Mouse (Mus musculus) cerebellum, postnatal 14 days (tissue): ENCODE data around the gene Tspan7.

Experiments used
- DNase-seq, 2 experiments: peaks; one replicate each; pipeline ENCODE4 v3.0.0; 2021; ENCODE audit warnings: mixed read lengths in 2 of 2

Tspan7 gene

DNA sequence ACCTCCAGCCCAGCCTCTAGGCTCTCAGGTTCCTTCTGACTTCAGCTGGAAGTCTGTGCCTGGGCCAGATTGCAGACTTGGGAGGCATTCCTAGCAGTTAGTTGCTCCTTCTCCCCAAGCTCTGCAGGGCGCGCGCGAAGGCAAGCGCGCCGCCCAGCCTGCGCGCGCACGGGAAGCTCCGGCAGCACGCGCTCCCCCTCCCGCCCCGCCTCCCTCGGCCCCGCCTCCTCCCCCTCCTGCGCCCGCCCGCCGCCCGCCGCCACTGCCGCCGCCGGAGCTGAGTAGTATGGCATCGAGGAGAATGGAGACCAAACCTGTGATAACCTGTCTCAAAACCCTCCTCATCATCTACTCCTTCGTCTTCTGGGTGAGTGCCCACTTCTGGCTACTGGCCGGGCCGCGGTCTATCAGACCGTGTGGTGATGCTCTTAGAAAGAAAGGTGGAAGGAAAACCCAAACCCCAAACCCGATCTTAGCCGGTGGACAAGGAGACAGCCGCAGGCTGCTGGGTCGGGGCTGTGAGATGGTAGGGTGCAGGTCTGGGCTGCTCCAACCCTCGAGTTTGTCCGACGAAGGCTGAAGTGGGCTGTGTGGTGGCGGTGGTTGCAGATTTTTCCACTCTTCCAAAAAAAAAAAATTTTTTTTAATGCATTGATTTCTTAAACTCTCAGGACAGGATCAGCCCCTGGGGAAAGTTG lies at the start of gene Tspan7:
TSS of gene Tspan7 (plus strand) at position 287 of the 698 bp plus-strand sequence.
- peak; percentile 80 to 82 for DNase-seq

DNA sequence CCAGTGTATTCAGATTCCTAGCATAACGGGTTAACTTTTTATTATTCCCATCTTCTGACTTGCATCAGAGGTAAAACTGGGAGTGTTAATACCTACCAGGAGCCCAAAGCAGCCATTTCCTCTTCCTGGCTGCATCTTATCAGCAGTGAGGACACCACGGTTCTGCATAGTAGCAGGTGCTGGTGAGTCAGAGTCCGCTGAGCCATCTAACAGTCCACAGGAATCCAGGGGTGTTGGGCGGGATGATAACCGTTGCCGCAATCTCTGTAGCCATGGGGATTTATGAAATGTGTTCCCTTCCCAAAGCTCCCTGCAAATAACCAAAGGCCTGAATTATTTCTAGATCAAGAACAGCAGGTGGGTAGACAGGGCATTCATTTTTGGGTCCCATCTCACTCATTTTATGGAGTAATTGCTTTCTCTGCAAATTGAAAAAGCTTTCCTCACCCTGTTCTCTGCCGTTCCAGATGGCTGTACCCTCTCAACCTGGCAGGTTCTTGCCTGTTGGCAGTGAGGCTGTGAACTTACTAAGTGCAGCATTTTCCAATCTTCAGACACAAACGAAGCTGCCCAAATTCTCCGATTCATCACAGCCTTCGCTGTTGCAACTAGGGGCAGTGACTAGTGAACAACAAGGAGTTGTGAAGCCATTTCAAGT lies 35.5 kb upstream of the Tspan7 start:
- DNase-seq = peak; percentile 63 to 76

GRCm38 (mm10) chrX:10450143-10451060 lies 34.6 kb upstream of the Tspan7 start:
- DNase-seq = peak; percentile 55 to 68

DNA sequence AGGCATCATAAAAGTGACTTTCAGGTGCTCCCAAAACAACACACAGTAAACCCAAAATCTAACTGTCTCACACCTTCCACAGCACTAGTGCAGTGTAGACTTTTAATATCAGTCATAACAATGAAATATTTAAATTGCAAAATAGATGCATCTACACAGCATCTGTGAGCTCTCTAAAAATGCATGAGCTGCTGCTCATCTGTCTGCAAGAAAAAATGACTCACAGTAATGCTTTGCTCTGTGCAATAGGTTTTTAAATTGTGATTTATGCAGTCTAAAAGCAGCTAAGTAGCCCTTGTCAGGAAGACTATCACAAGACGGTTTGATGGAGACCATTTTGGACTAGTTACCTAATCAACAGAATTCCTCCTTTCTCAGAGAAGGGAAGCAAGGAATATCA lies 31.2 kb upstream of the Tspan7 start:
- no peak for DNase-seq

- peak in 1 of 2 experiments; percentile 29 for DNase-seq
These were observed 27.7 kb upstream of the Tspan7 start for GRCm38 (mm10) chrX:10457256-10457655.

GRCm38 (mm10) chrX:10477088-10477487 lies 7.9 kb upstream of the Tspan7 start:
- no peak for DNase-seq

DNA sequence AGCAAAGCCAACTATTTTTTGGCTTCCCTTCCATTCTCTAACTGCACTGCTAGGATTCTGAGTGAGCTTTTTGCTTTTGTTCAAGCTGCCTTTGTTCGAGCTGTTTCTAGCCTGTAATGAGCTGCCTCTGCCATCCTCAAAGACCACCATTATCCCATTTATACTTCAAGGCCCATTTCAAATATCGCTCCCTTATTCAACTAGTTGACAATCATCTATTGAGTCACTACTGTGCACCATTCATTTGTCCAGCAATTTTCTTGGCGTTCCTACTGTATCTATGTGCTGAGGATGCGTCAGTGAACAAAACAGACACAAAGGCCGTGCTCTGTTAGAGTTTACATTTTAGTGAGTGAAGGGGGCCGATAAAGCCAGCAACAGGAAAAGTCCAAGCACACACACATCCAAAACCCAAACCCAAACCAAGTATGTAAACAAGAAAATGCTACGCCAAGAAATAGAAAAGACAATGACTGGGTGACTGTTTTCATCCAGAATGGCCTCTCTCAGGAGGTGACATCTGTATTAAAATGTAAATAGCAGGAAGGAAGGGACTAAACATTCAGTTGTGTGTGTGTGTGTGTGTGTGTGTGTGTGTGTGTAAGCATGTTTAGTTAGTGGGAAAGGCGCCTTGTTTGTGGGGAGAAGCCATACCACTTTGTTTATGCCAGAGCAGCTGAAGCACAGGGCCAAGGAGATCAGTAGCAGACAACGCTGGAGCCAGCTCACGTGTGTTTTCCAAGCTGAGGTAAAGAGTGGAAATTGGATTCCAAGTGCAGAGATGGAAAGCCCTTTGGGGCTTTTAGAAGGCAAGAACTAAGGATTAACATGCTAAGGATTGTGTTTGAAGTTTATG lies 5.7 kb upstream of the Tspan7 start:
- DNase-seq = no peak

DNA sequence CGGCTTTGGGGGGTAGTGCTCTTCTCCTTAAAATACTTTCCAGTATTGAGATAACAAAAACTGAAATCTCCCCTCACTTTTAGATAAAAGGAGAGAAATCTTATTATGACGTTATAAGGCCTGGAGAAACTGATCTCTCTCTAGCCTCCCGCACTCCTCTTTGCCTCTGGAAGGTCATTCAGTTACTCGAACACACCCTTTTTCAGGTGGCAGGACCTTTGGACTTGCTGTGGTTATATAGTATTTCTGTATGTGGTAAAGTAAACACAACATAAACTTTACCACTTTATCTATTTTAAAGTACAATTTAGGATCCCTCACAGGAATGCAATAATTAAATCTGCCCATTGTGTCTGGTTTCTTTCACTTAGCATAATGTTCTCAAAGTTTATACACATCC lies 5.0 kb upstream of the Tspan7 start:
- no peak for DNase-seq

GRCm38 (mm10) chrX:10485664-10486211 lies 780 bp downstream of the Tspan7 start:
- peak; percentile 75 to 82 for DNase-seq

GRCm38 (mm10) chrX:10498580-10498979 lies 13.6 kb downstream of the Tspan7 start:
- no peak for DNase-seq

DNA sequence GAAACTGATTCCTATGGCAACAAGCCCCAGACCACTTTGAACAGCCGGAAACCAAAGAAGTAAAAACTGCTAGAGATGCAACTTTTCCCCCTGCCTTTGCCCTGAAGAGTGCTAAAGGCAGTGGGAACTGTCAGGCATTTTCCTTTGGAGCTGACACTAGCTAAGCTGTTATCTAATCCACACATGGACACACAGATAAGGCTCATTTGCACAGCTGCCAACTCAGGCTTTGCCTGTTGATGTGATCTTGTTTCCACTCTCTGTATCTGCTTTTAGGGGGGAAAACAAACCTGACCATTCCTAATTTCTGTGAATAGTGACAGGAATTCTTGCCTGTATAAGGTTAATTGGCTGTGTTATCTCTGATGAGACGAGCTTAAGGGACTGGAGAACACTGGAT lies 17.7 kb downstream of the Tspan7 start:
- no peak for DNase-seq

DNA sequence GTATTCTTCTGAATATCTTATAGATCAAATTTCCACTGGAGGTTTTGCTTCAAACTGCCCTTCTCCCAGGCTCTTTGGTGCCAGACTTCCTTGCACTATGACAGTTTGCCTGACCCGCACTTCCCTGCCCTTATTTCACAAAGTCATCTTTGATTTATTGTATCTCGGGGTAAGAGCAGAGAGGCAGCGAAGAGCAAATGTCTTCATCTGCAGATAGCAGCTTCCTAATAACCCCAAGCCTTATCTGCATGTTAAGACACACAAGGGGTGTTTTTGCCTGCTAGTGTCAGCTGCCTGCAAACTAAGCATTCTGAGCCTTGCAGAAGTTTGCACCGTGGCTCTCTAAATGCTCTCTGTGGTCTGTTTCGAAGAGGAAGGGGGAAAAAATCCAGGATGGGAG lies 29.5 kb downstream of the Tspan7 start:
- no peak for DNase-seq

DNA sequence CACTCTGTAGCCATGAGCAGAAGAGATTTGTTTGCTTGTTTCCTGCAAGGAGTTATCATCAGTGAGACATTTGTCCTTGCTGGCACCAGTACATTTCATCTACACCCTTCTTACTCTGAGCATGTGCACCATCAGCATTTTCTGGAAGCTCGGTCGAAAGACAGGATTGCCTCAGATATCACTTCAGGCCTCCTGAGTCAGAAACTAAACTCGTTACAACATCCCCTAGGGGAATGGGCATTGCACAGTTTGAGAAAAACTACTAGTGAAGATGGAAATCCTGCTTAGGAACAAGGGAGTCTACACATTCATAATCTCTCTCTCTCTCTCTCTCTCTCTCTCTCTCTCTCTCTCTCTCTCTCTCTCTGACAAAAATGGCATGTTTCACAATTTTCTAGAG lies 30.0 kb downstream of the Tspan7 start:
- no peak for DNase-seq

GRCm38 (mm10) chrX:10516448-10516847 lies 31.5 kb downstream of the Tspan7 start:
- no peak for DNase-seq

DNA sequence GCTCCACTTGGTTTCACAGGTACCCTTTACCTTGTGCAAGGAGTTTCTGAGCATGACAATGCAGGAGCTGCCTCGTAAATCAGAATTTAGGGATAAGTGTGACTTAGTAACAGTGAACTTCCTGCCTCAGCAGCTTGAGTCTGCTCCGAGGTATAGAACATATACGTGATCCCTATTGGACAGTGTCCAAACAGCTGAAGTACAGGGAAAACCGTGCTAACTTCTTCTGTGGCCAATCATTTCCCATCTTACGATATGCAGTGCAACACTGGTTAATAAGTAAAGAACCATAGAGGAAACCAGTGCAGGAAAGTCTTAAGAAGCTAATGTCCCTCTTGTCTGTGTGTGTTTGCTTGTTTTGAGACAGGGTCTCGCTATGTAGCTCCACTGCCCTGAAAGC lies 32.0 kb downstream of the Tspan7 start:
- DNase-seq = no peak

DNA sequence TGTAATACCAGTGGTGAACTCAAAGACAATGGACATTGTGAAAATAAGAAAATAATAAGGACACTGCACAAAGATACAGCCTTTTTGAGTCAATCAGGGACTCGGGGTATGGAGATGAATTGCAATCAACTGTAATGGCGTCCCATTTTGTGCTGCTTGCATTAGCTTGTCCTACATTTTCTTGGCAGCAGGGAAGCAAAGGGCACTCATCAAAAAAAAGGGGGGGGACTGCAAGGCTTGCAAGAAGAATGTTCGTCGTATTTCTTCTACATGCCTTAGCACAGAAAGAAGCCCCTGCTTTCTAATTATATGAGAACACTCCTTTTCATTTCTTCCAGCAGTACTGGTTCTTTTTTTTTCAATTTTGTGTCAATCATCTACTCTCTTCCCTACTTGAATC lies 32.8 kb downstream of the Tspan7 start:
- DNase-seq = no peak

- DNase-seq = no peak
These were observed 33.6 kb downstream of the Tspan7 start for GRCm38 (mm10) chrX:10518510-10518909.

DNA sequence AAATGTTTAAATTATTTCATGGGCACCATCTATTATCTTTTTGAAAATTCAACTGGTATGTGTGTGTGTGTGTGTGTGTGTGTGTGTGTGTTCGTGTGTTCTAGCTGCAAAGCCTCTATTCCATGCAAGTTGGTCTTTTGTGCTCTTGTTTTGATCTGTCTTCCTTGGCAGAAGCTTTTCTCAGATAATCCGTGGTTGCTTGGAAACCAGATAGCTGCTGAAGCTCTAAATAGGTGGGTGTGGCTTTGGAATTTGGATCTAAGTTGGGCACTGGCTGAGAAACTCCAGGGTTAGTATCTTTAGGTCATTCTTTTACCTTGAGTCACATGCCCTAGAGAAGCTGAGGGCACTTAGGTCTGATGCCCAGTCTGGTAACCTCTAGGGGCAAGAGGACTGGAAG lies 50.5 kb downstream of the Tspan7 start:
- DNase-seq = no peak

- DNase-seq = no peak
These were observed 54.1 kb downstream of the Tspan7 start for GRCm38 (mm10) chrX:10539009-10539408.

DNA sequence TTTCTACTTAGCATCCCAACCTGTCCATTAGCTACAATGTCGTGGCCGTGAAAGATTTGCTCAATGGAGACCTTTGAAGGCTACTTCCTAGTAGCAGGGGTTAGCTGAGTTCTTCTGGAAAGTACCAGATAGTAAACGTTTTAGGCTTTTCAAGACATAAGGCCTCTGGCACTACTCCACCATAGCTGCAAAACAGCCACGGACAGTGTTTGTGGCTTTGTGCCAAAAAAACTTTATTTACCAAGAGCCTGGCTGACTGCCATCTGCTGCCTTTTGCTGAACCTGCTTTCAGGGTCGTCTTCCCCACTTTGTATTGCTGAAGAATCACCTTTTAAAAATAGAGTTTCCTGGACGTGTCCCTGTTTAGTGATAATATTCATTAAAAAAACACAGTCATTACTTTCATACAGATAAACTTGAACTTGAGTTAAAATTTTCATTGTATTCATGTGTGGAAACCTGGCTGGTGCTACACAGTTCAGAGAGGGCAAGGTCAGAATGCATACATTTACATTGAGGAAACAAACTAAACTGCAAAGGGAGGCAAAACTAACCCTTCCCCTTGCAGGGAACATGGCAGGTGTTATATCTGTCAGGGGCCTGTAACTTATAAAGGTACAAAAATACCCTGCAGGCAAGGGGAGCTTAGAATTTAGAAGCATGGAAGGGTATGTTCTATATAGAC lies 54.7 kb downstream of the Tspan7 start:
- DNase-seq = peak in 1 of 2 experiments; percentile 7

DNA sequence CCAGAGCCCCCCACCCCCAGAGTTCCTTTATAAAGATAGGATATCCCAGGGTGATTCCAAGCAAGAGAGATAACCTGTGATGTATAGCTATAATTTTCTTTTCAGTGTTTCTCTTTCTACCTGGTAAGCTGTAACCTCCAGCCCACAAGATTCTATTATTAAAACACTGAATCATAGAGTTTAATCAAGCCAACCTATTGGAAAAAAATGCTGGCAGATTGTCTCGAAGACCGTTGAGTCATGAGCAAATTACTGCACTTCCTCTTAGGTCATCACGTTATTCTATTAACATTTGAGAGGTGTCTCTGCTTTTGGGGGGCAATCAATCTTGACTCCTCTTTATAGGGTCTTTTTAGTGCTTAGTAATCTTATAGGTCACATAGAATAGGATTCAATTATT lies 61.9 kb downstream of the Tspan7 start:
- DNase-seq = no peak

DNA sequence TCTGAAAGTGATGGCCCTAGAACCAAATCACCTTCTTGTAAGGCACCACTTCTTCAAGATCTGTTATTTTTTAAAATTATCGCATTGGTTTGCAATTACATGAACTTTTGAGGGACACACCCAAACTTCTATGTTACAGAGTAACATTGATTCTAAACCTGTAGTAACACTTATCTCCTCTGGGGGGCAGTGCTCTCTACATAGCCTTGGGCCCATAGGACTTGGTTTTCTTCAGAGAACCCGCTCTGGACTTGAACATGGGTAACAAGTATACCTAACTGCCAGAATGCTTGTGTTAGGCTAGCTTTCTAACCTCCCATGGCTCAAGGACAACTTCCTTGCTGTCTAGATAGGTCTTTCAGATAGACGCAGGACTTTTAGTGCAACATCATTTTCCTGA lies 64.8 kb downstream of the Tspan7 start:
- no peak for DNase-seq
